Mouse (Mus musculus): ENCODE measurements around the gene Fli1.

GRCm38 (mm10) chr9:32467443-32467842 is 75.2 kb downstream of the Fli1 start:
- TF ChIP-seq POLR2A (IDR thresholded peaks at IDR 0.05; ENCODE audit: insufficient read depth, low read depth, low read length) (no peak), CTCF (IDR thresholded peaks at IDR 0.05; ENCODE audit: insufficient read depth, low read depth, low read length) (no peak)

All from olfactory bulb, adult 2 months (tissue).